Mouse (Mus musculus) left cerebral cortex, adult 8-10 months (tissue): ENCODE measurements around the gene Snapin. TPM values are rescaled to one million over a fixed set of nuclear protein-coding genes. Genes with fewer than 3 reads are reported as not detected.

Experiments
- DNase-seq, 2 experiments: peaks; one replicate each; pipeline ENCODE4 v3.0.0; 2022; ENCODE audit warnings: low spot score in 2 of 2
- total RNA-seq, 4 experiments: library from RNA; stranded (reverse); gene quantifications; 2 replicates each; pipeline ENCODE4 v1.2.4; 2022

Gene Snapin
- total RNA-seq, result 10 to 100 TPM; 62.4 to 74.7 (median 67.1) TPM

GRCm38 (mm10) chr3:90490696-90491256 is at the start of gene Snapin:
Gene Snapin, minus strand, starts transcription at chr3:90491033.
- peak; percentile 90 to 92 for DNase-seq

- DNase-seq, result no peak
Observed at GRCm38 (mm10) chr3:90537905-90538296, 47.1 kb upstream of the Snapin start.

DNA sequence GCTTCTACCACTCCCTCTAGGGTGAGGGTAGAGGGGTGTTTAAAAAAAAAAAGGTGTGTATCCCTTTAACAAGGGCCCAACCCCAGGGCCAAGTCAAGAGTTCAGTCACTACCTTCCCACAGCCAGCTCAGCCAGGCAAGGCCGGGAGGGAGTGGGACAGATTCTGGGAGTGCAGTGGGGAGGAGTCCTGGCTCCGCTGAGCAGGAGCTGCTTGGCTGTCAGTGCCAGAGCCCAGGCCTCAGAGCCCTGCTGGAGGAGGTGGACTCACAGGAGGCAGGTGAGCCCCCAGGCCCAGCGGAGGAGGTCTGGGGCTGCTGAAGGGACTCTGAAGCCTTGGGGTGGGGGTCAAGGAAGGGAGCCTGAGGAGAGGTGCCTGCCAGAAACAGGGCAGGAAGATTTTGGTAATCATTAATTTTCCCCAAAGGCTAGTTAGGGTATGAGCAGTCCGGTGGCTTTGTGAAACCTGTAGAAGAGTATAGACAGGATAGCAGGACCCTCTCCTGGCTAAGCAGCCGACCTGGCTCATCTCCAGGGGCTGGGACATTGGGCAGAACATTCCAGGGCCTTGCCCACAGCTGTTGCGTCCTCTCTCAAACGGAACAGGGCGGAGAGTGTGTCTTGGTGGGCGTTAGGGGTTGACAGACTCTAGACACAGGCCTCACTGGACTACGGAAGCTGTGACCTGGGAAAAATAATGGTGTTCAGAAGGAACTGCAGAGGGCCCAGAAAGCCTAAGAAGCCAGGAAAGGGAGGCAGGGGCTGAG is 46.5 kb upstream of the Snapin start, which contains the start of gene S100a16:
TSS of gene S100a16 (plus strand) at position 114 of the 764 bp plus-strand sequence.
- no peak for DNase-seq

- DNase-seq, result no peak
Observed at GRCm38 (mm10) chr3:90535446-90535845, 44.6 kb upstream of the Snapin start.

GRCm38 (mm10) chr3:90531713-90532112 is 40.9 kb upstream of the Snapin start:
- DNase-seq, result no peak

DNA sequence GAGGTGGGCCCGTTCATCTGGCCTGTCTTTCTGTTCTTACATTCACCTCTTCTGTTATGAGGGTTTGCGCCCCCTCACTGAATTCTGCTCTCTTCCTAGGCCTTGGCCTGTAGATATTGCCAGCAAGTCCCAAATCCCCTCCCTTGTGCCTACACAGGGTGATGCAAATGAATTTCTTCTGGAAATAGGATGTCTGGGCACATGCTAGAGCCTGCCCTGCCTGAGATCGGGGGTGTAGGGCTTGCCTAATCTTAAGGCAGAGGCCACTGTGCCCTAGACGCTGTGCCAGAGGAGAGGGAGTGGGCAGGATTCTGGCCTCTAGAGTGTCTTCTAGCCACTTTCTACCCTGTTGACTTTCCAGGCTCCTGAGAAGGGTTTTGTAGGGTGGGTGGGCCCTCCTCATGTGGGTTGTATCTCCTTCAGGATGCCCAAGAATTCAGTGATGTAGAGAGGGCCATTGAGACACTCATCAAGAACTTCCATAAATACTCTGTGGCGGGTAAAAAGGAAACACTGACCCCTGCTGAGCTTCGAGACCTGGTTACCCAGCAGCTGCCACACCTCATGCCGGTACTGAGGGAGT is 36.5 kb upstream of the Snapin start:
- no peak for DNase-seq

DNA sequence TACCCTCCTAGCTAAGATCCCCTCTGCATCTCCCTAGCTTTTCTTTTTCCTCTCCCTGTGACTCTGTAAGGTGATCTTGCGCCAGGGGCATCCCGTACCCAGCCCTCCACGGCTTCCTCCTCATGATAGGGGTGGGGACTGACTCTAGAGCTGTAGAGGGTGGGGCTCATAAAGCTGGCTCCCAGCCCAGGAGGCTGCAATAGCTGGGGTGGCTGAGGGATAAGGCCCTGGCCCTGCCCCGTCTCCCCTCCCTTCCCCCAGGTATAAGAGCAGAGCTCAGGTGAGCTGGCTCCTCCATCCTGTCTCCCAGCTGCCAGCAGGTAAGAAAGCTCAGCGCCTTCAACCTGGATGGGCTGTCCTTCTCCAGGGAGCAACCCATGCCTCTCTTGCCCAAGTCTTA is 35.7 kb upstream of the Snapin start, which contains the start of gene S100a14:
TSS of gene S100a14 (plus strand) at position 277 of the 400 bp plus-strand sequence.
- DNase-seq, result no peak

DNA sequence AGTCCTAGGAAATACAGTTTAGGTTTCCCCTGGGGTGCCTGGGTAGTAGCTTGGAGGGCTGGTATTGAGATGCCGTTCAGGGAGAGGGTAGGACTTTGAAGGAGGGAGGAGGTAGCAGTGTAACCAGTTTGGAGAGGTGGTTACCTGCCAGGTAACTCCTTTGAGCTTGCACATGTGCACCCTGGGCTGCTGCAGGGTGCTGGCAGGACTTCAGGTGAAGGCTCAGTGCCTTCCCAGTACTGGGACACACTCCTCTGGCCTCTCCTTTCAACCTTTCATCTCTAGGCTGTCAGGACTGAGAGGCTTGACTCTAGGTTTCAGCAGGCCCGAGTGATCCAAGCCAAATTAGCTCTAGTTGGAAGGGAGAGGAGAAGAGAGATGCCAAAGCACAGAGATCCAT is 35.2 kb upstream of the Snapin start:
- DNase-seq, result no peak

GRCm38 (mm10) chr3:90525421-90525820 is 34.6 kb upstream of the Snapin start:
- no peak for DNase-seq

- DNase-seq, result no peak
Observed at GRCm38 (mm10) chr3:90517711-90518110, 26.9 kb upstream of the Snapin start.

GRCm38 (mm10) chr3:90515789-90516188 is 25.0 kb upstream of the Snapin start:
- no peak for DNase-seq

DNA sequence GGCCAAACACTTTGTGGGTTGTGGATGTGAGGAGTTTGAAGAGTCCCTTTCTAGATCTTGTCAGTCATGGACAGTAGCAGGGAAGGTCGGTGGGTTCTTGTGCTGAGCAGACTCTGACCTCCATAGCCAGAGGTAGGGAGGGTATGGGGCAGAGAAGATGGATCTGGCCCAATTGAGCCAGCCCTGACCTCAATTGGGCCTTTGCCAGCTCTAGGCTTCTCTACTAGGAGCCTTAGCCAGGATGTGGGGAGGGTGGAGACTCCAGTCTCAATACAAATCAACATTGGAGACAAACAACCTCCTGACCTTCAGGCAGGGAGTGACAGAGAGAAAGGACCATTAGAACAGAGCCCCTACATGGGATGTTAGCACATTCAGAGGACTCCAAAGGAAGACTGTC is 24.4 kb upstream of the Snapin start:
- no peak for DNase-seq

DNA sequence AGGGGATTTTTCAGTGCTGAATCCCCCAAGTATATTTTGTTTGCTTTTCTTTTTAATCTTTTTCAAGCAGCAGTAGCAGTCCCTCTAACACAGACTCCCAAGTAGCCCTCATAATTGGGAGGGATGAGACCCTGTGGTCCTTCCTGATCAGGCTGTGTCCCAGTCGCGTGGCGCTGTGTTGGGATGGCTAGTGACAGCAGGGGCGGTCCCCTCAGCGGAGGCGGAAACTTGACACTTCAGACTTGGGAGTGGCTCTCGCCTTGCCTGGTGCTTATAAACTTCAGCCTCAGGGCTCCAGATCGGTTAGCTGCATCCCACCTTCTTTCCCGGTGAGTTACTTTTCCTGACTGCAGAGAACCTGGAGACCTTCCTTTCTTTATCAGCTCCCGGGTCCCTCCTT is 23.9 kb upstream of the Snapin start:
- DNase-seq, result no peak

DNA sequence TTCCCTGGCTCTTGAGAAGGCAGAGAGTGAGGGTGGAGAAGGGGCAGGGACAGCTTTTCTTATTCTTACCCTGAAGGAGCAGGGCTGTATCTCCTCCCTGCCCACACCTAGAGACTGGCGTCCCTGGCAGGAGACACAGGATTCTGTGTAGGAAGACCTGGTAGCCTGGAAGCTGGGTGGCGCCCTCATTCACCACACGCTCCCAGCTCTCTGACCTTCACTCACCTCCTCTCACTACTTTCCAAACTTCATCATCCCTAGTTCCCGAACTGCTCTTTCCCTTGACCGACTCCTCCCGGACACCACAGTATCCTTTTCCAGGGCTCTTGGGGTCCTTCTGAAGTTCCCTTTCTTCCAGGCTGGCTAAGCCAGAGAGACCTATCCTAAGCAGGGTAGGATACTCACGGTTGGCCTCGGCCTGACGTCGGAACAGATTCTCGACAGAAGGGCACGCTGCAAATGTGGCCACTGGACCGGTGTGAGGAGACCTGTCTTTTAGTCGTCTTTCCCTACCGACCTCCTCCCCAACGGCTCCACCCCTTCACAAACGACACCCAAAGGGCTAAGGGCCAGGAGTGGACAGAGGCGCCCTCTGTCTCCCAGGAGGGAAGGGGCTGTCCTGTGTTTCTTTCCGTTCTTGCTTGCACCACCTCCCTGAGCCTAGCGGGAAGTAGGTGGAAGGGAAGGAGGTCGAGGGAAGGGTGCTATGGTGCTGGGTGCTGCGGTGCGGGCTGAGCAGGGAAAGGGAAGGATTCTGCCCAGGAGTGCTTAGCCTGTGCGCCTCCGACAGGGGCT is 23.2 kb upstream of the Snapin start, which contains the start of the genes S100a1 and S100a13:
TSS of gene S100a1 (minus strand) at position 597 of the 795 bp plus-strand sequence.
TSS of gene S100a13 (plus strand) at position 640 of the 795 bp plus-strand sequence.
- DNase-seq, result peak in 1 of 2 experiments; percentile 36

GRCm38 (mm10) chr3:90512948-90513642 is 22.3 kb upstream of the Snapin start:
- DNase-seq, result no peak

- DNase-seq, result no peak
Observed at GRCm38 (mm10) chr3:90512276-90512675, 21.4 kb upstream of the Snapin start.

DNA sequence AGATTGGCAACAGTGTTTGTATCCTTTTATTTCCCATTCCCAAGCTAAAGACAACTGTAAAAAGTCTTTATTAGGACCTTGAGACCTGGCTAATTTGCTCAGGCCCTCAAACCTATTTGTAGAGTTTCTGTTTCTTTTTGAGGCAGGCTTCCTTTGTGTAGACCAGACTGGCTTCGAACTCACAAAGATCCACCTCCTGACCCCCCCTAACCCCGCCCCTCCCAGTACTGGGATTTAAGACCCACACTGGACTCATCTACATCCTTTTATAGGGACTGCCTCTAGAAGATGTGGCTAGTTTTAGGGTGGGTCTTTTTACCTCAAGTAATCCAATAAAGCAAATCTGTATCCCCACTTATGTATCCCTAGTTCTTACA is 18.9 kb upstream of the Snapin start:
- no peak for DNase-seq

- DNase-seq, result peak; percentile 98 to 99
Observed at GRCm38 (mm10) chr3:90508950-90509746, 18.3 kb upstream of the Snapin start, which contains the start of gene Chtop. Gene Chtop, minus strand, starts transcription at chr3:90509498.

- DNase-seq, result no peak
Observed at GRCm38 (mm10) chr3:90508287-90508949, 17.6 kb upstream of the Snapin start.
